Mouse (Mus musculus) midbrain, embryonic 10.5 days (tissue): ENCODE results near the gene Cntnap2. TPM values are rescaled to one million over a fixed set of nuclear protein-coding genes. Genes with fewer than 3 reads are reported as not detected.
"Not testable (repeated sequence)": the region's sequence is repeated elsewhere in the genome, so short reads cannot be mapped to it uniquely, and the experiment has no call there.

Experiments
- DNase-seq: peaks from one replicate; pipeline ENCODE4 v3.0.0-alpha.2; 2017; ENCODE audit warnings: low spot score
- H3K27ac ChIP-seq: fragments of 300-500 bp; sonication (generic); replicated peaks from 2 replicates; pipeline ENCODE4 v1.5.1; 2016; ENCODE audit warnings: mild to moderate bottlenecking
- H3K27me3 ChIP-seq: fragments of 300-500 bp; sonication (generic); 2 replicates; pipeline ENCODE4 v1.6.1; 2016; ENCODE audit warnings: low read depth, mild to moderate bottlenecking; ENCODE audit not compliant: poor library complexity, severe bottlenecking
- H3K36me3 ChIP-seq: fragments of 300-500 bp; sonication (generic); 2 replicates; pipeline ENCODE4 v1.6.1; 2016; ENCODE audit warnings: mild to moderate bottlenecking, moderate library complexity
- H3K4me1 ChIP-seq: fragments of 300-500 bp; sonication (generic); 2 replicates; pipeline ENCODE4 v1.6.1; 2016
- H3K4me3 ChIP-seq: fragments of 300-500 bp; sonication (generic); 2 replicates; pipeline ENCODE4 v1.5.1; 2016; ENCODE audit warnings: mild to moderate bottlenecking, moderate library complexity
- H3K9me3 ChIP-seq: fragments of 300-500 bp; sonication (generic); replicated peaks from 2 replicates; pipeline ENCODE4 v1.6.1; 2016; ENCODE audit warnings: mild to moderate bottlenecking
- WGBS: fragments of 180-500 bp; shearing (Covaris S2); methylation state at CpG from one replicate; pipeline ENCODE4 v1.1.7; 2016; 5-methylcytosine and 5-hydroxymethylcytosine counted together
- polyA plus RNA-seq: library from polyadenylated mRNA; unstranded; fragments of >200 nt; fragmentation: Nextera tagmentation; extraction: Ambion mirVana; gene quantifications from 2 replicates; pipeline ENCODE4 v1.2.1, GENCODE M21; 2016

Gene Cntnap2
- polyA plus RNA-seq, 1 experiment from 2014 or later = 23.2 TPM

GRCm38 (mm10) chr6:47284794-47285193 is 2225.6 kb downstream of the Cntnap2 start:
- DNase-seq = no peak

GRCm38 (mm10) chr6:47285742-47286141 is 2226.6 kb downstream of the Cntnap2 start:
- Histone ChIP-seq H3K4me3 (no peak overlapping the region), H3K27ac (no peak overlapping the region), H3K9me3 (no peaks in the 10 kb centered on the region), H3K27me3 (no peaks in the 10 kb centered on the region), H3K36me3 (no peaks in the 10 kb centered on the region), H3K4me1 (peaks cover 33% of the 10 kb centered on the region)
- 59% methylated on average over 1 of the region's 1 CpGs for WGBS
- no peak for DNase-seq

More at GRCm38 (mm10) chr6:47284794-47285193, 2225.6 kb downstream of the Cntnap2 start:
- Histone ChIP-seq H3K27me3 (no peaks in the 10 kb centered on the region), H3K36me3 (no peaks in the 10 kb centered on the region), H3K27ac (no peak overlapping the region), H3K4me3 (no peak overlapping the region), H3K4me1 (peaks cover 33% of the 10 kb centered on the region), H3K9me3 (no peaks in the 10 kb centered on the region)
- WGBS = 60% methylated on average over 2 of the region's 2 CpGs

GRCm38 (mm10) chr6:47286247-47286967 is 2227.2 kb downstream of the Cntnap2 start:
- peak overlapping the region; percentile 67 for H3K27ac ChIP-seq
- H3K36me3 ChIP-seq, H3K9me3 ChIP-seq, DNase-seq, H3K27me3 ChIP-seq, H3K4me3 ChIP-seq: not testable (repeated sequence)
- 61% methylated on average over 12 of the region's 12 CpGs for WGBS
- peaks cover 28% of the 10 kb centered on the region for H3K4me1 ChIP-seq

GRCm38 (mm10) chr6:47287722-47288121 is 2228.6 kb downstream of the Cntnap2 start:
- Histone ChIP-seq H3K27me3 (no peaks in the 10 kb centered on the region), H3K4me3 (no peak overlapping the region), H3K9me3 (no peaks in the 10 kb centered on the region), H3K27ac (no peak overlapping the region), H3K4me1 (peaks cover 24% of the 10 kb centered on the region), H3K36me3 (no peaks in the 10 kb centered on the region)
- WGBS = 89% methylated on average over 1 of the region's 1 CpGs
- DNase-seq = no peak

DNA sequence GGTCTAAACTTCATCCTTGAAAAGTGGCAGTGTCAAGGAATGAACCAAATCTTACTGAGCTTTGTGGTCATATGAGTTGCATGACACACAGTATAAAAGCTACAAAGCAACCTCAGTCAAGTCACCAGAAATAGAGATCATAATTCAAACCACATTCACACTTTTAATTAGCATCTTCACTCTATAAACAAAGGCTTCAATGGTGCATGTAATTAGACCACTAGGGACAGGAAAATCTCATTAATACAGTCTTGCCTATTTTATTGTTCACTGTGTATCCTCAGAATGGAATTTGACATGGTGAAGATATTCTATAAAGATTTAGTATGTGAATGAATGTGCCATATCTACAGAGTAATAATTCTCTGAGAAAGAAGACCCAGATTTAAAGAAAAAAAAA is 2232.8 kb downstream of the Cntnap2 start:
- Histone ChIP-seq H3K27ac (no peak overlapping the region), H3K9me3 (no peaks in the 10 kb centered on the region), H3K4me1 (0 out of 2 replicates have a peak, but pooled peaks cover 3% of the 10 kb centered on the region), H3K36me3 (no peaks in the 10 kb centered on the region), H3K4me3 (no peak overlapping the region), H3K27me3 (no peaks in the 10 kb centered on the region)
- DNase-seq = no peak

- H3K27ac ChIP-seq = no peak overlapping the region
- no peaks in the 10 kb centered on the region for H3K27me3 ChIP-seq
- DNase-seq = no peak
- 0 out of 2 replicates have a peak, but pooled peaks cover 2% of the 10 kb centered on the region for H3K4me1 ChIP-seq
- no peaks in the 10 kb centered on the region for H3K36me3 ChIP-seq
- 88% methylated on average over 3 of the region's 3 CpGs for WGBS
- H3K4me3 ChIP-seq = no peak overlapping the region
- H3K9me3 ChIP-seq = no peaks in the 10 kb centered on the region
These were observed 2233.3 kb downstream of the Cntnap2 start for GRCm38 (mm10) chr6:47292437-47292836.

DNA sequence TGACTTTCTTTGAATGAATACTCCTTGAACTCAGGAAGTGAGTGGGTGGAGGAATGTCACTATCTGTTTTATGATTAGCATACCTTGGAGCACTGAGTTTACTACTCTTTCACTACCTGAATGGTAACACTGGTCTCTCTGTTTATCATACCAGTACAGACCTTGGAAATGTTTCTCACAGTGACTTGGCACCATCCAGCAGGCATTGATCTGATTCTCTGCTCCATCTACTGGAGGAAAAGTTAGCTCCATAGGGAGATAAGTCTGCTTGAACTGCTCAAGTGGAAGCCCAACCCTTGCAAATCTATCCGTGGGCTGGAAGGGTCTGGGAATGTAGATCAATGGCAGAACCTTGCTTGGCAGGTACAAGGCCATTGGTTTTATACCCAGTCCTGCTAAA is 2235.3 kb downstream of the Cntnap2 start:
- Histone ChIP-seq H3K27ac (no peak overlapping the region), H3K27me3 (no peaks in the 10 kb centered on the region), H3K4me3 (no peak overlapping the region), H3K4me1 (no peaks in the 10 kb centered on the region), H3K9me3 (no peaks in the 10 kb centered on the region), H3K36me3 (peaks cover 7% of the 10 kb centered on the region; the same call in 1 of the 2 replicates)
- no peak for DNase-seq
- WGBS = 62% methylated on average over 1 of the region's 1 CpGs

DNA sequence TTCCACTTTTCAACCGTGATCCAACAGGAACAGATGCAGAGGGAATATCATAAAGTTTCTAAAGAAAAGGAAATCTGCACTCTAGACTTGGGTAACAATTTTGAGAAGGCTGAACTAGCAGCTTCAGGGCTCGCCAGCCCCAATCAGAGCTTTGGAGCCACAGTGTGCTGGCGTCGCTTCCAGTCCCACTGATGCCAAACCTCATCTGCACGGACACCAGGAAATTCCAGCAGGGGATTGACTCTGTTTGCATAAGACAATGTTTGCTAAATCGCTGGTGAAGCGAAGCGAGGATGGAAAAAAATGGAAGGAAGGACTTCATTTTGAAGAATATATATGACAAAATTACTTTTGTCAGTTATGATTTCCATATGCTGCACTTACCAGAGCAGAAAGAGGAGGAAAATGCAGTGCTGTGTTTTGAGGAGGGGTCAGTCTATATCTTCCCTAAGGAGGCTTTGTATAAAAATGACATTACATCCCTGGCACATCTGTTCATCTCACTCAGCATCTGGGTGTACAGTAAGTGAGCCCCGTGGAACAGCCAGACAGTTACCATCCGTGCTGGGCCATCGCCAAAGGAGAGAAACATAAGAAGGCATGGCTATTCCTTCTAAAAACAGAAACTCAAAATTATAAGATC is 2245.8 kb downstream of the Cntnap2 start:
- no peaks in the 10 kb centered on the region for H3K36me3 ChIP-seq
- no peak overlapping the region for H3K4me3 ChIP-seq
- H3K27ac ChIP-seq = no peak overlapping the region
- H3K27me3 ChIP-seq = peaks cover 17% of the 10 kb centered on the region
- WGBS = 79% methylated on average over 11 of the region's 11 CpGs
- no peak for DNase-seq
- H3K9me3 ChIP-seq = no peaks in the 10 kb centered on the region
- H3K4me1 ChIP-seq = peaks cover 22% of the 10 kb centered on the region

DNA sequence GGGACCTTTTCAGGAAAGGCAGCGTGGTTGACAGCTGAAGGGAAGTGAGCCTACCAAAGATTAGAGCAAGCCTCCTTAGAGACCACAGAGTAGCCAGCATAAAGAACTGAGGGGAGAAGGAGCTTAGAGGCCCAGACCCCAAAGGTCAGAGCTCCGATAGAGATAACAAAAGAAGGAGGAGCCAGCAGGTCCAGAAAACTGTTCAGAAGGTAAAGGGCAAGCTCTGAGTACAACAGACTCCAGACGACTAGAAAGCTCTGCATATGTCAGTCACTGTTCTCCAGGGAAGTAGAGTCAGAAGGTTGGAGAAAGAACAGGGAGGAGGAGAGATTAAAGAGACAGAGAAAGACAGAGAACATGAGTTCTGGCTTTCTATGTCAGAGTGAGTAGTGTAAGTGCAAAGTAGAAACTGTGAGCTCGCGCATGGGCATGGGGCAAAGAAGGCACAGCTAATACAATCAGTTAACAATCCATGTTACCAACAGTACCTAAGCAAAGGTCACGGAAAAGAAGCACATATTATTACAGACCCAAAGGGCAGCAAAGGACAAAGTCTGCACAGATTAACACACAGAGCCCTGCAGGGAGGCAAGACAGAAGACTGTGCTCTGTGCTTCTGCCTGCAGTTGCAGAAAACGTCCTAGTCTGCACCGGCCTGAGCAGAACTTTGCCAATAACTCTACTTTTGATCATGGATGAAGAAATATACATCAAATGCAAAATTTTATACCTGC is 2247.1 kb downstream of the Cntnap2 start:
- Histone ChIP-seq H3K4me1 (peaks cover 22% of the 10 kb centered on the region), H3K27ac (peak overlapping the region; percentile 17; the same call in 1 of the 2 replicates), H3K27me3 (peaks cover 17% of the 10 kb centered on the region), H3K9me3 (no peaks in the 10 kb centered on the region), H3K4me3 (no peak overlapping the region), H3K36me3 (no peaks in the 10 kb centered on the region)
- 47% methylated on average over 8 of the region's 8 CpGs for WGBS
- no peak for DNase-seq

DNA sequence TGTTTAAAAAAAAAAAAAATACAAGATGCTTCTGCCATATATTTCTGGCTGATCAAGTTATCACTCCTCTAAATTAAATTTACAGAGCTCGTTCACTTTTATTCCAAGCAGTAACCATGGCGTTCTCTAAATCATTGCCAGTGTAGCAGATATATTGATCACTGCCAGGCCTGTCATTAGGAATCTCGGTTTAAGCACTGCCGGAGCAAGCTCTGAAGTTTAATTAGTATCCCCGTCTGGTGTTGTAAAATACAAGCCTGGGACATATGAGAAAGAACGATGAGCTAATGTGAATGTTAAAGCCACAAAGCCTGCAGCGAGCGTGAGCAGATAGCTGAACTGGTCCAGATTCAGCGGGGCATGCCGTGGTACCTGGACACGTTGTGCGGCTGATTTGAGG is 2247.8 kb downstream of the Cntnap2 start:
- Histone ChIP-seq H3K4me1 (peaks cover 22% of the 10 kb centered on the region), H3K27ac (no peak overlapping the region), H3K36me3 (no peaks in the 10 kb centered on the region), H3K9me3 (no peaks in the 10 kb centered on the region), H3K27me3 (peaks cover 17% of the 10 kb centered on the region), H3K4me3 (no peak overlapping the region)
- no peak for DNase-seq
- 87% methylated on average over 12 of the region's 12 CpGs for WGBS

GRCm38 (mm10) chr6:47314507-47315334 is 2255.6 kb downstream of the Cntnap2 start:
- Histone ChIP-seq H3K4me3 (peak overlapping the region; percentile 28; the same call in 1 of the 2 replicates), H3K36me3 (no peaks in the 10 kb centered on the region), H3K27me3 (no peaks in the 10 kb centered on the region), H3K27ac (no peak overlapping the region), H3K9me3 (no peaks in the 10 kb centered on the region), H3K4me1 (peaks cover 26% of the 10 kb centered on the region)
- no peak for DNase-seq
- 63% methylated on average over 15 of the region's 15 CpGs for WGBS

DNA sequence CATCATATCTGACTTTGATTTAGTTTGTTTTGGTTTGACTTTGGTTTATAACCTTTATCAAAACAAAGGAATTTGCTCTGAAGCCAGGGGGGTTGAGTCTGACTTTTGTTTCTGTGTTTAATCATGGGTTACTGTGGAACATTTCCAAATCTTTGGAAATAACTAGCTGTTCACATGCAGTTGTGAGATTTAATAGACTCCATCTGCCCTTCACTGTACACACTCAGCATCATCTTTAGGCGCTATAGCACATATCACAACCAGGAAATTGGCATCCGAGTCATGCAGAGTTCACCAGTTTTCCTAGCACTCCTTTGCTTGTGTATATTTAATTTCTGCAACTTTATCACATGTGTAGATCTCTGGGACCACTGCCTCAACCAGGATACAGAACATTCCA is 2256.3 kb downstream of the Cntnap2 start:
- H3K36me3 ChIP-seq = no peaks in the 10 kb centered on the region
- H3K4me1 ChIP-seq = peaks cover 32% of the 10 kb centered on the region
- WGBS = 87% methylated on average over 2 of the region's 2 CpGs
- H3K9me3 ChIP-seq = no peaks in the 10 kb centered on the region
- H3K27ac ChIP-seq = no peak overlapping the region
- no peaks in the 10 kb centered on the region for H3K27me3 ChIP-seq
- DNase-seq = no peak
- no peak overlapping the region for H3K4me3 ChIP-seq
